Mouse (Mus musculus): ENCODE data around the gene Mtch2.

The Mtch2 gene

DNA sequence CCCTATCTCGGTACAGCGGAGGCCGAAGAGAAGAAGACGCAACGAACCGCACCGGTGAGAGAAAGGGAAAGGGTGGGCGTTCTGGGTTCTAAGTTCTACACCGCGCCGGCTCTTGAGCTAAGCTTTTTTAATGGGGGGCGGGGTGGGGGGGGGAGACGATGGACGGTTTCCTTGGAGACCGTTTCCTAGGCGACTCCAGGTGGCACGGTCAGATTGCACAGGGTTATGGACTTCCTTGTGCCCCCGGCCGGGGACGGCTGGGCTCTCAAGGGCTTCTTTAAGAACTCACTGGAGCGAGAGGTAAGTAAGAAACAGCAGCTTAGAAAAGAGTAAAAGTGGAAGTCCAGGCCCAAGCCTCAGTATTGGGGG is 57.9 kb downstream of the Mtch2 start:
- DNase-seq (ENCODE audit: low read depth, low spot score): no peak

DNA sequence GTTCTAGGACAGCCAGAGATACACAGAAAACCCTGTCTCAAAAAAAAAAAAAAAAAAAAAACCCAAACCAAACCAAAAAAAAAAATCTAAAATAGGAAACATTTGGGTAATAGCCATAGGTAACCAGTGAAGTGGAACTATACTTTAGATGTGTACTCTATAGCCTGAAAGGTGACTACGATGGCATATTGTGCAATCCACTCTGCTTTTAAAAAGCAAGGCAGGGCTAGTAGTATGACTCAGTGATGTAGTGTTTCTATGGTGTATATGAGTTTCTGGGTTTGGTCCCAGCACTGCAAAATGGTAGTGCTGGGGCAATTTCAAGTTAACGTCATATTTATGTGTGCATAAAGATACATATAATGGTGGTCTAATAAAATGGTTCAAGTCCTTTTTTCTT is 59.8 kb downstream of the Mtch2 start:
- DNase-seq (ENCODE audit: low read depth, low spot score): no peak

DNA sequence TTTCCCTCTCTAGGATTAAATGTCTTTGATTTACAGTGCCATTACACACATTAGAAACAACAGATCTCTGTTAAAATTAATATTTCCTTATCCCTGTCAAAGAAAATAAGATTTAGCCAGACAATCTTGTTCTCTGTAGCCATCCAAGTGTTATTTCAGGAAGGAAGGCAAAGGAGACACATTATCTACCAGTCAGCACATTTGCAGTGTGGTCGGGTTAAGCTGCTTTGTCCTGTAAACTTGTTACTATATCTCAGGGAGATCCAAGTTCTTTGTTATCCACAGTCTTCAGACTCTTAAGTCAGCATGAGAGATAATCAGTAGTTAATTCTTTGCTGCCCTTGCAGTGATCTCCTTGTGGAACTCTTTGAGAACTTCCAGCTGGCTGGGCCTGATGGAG is 63.9 kb downstream of the Mtch2 start:
- no peak for DNase-seq (ENCODE audit: low read depth, low spot score)

DNA sequence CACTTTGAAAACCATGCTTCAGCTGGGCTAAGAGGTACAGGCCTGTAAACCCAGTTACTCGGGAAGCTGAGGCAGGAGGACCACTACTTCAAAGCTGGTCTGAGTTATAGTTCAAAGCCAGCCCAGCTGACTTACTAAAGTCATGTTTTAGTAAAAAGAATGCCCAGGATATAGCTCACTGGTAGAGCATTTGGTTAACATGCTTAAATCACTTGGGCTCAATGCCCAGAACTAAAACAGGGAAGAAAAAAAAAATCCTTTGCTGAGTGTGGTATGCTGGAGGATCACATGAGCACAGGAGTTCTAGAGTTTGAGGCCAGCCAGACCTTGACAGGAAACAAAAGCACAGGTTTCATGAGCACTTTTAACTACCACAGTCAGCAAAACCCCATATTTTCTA is 64.7 kb downstream of the Mtch2 start:
- no peak for DNase-seq (ENCODE audit: low read depth, low spot score)

DNA sequence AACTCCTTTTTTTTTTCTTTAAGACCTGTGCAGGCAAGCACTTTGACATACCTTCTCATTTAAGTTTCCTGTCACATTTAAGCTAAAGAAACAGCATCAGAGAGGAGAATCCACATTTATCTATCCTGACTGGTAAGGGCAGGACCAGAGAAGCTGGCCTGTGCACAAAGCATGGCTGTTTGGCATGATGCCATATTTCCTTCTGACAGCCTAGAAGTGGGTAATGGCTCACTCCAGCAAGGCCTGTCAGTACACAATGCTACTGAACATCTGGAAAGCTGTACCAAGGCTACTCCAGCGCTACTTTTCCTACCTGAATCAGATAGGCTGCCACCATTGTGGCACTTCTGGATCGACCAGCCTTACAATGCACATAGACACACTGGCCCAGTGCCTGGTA is 66.7 kb downstream of the Mtch2 start:
- no peak for DNase-seq (ENCODE audit: low read depth, low spot score)

DNA sequence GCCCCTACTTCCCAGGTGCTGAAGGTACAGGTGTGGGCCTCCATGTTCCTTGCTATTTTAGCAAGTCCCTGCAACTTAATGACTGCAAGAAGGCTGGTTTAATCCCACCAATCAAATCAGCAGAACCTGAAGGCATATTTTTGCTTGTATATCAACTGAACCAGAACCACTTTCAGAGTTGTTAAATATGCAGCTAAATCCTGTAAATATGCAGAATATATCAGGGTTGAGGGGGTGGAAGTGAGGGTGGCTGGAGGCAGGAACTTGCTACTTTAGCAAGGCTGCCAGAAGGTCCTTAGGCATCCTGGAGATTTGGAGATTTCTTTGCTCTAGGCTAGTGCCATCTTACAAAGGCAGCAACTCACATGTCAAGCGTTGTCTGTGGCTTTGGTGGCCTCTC is 68.6 kb downstream of the Mtch2 start:
- no peak for DNase-seq (ENCODE audit: low read depth, low spot score)

Data from ZHBTc4 (cell line).